ENCODE assay signal across 7 mouse cellular contexts in genomic region chr9:48736361-48737209, GRCm38 (mm10).
DNase-seq lines count a peak whose midpoint lies in the region; ATAC-seq and TF ChIP-seq lines count a peak whose summit lies in the region.

No protein-coding gene starts in this region.

- H3K36me3 ChIP-seq in kidney, adult 2 months (ENCODE audit: control insufficient read depth, insufficient read depth, low read length): no peaks in the 10 kb centered on the region
- no peaks in the 10 kb centered on the region for H3K36me3 ChIP-seq in embryonic facial prominence, embryonic 14.5 days (ENCODE audit: control insufficient read depth, insufficient read depth, low read length)
- no peaks in the 10 kb centered on the region for H3K36me3 ChIP-seq in hindbrain, embryonic 12.5 days
- no peaks in the 10 kb centered on the region for H3K36me3 ChIP-seq in limb, embryonic 15.5 days

- peaks cover 71% of the 10 kb centered on the region for H3K4me1 ChIP-seq in kidney, adult 2 months (ENCODE audit: control insufficient read depth, insufficient read depth, low read length)
- H3K4me1 ChIP-seq in embryonic facial prominence, embryonic 14.5 days (ENCODE audit: control insufficient read depth, insufficient read depth, low read length): peaks cover 68% of the 10 kb centered on the region
- peaks cover 85% of the 10 kb centered on the region for H3K4me1 ChIP-seq in hindbrain, embryonic 12.5 days
- peaks cover 79% of the 10 kb centered on the region for H3K4me1 ChIP-seq in limb, embryonic 15.5 days

- 37% methylated on average over 10 of the region's 10 CpGs for WGBS in kidney, adult 2 months
- 33% methylated on average over 10 of the region's 10 CpGs for WGBS in embryonic facial prominence, embryonic 14.5 days
- 39% methylated on average over 10 of the region's 10 CpGs for WGBS in hindbrain, embryonic 12.5 days
- 27% methylated on average over 10 of the region's 10 CpGs for WGBS in limb, embryonic 15.5 days

- H3K27ac ChIP-seq in kidney, adult 2 months (ENCODE audit: insufficient read depth, low read depth, low read length): peak overlapping the region; percentile 95
- H3K27ac ChIP-seq in embryonic facial prominence, embryonic 14.5 days (replicated peaks; ENCODE audit: low read depth, low read length): peak overlapping the region; percentile 77
- H3K27ac ChIP-seq in hindbrain, embryonic 12.5 days: peak overlapping the region; percentile 68
- H3K27ac ChIP-seq in limb, embryonic 15.5 days: peak overlapping the region; percentile 83

- no peak overlapping the region for H3K4me3 ChIP-seq in kidney, adult 2 months (ENCODE audit: insufficient read depth, low read depth, low read length)
- H3K4me3 ChIP-seq in embryonic facial prominence, embryonic 14.5 days (ENCODE audit: low read depth, low read length): peak overlapping the region; percentile 17
- no peak overlapping the region for H3K4me3 ChIP-seq in hindbrain, embryonic 12.5 days
- H3K4me3 ChIP-seq in limb, embryonic 15.5 days: 0 out of 2 replicates have a peak overlapping the region, but pooled peaks have one; percentile 15

- H3K27me3 ChIP-seq in kidney, adult 2 months (replicated peaks; ENCODE audit: control insufficient read depth, insufficient read depth, low read length): no peaks in the 10 kb centered on the region
- H3K27me3 ChIP-seq in embryonic facial prominence, embryonic 14.5 days (replicated peaks; ENCODE audit: control insufficient read depth, insufficient read depth, low read length): peaks cover 12% of the 10 kb centered on the region; the same call in 1 of the 2 replicates
- H3K27me3 ChIP-seq in hindbrain, embryonic 12.5 days: no peaks in the 10 kb centered on the region
- H3K27me3 ChIP-seq in limb, embryonic 15.5 days: peaks cover 26% of the 10 kb centered on the region

- TF ChIP-seq POLR2A in kidney, adult 2 months (IDR thresholded peaks at IDR 0.05; ENCODE audit: low read depth, low read length): no peak

- TF ChIP-seq CTCF in kidney, adult 2 months (conservative IDR thresholded peaks at IDR 0.05; ENCODE audit: insufficient read depth, insufficient read length, low read depth, low read length): no peak

- no peaks in the 10 kb centered on the region for H3K9me3 ChIP-seq in embryonic facial prominence, embryonic 14.5 days (ENCODE audit: control insufficient read depth, low read length)
- no peaks in the 10 kb centered on the region for H3K9me3 ChIP-seq in hindbrain, embryonic 12.5 days (replicated peaks)
- H3K9me3 ChIP-seq in limb, embryonic 15.5 days: no peaks in the 10 kb centered on the region

- H3K4me2 ChIP-seq in embryonic facial prominence, embryonic 14.5 days (ENCODE audit: low read depth, low read length): peak overlapping the region; percentile 45
- peak overlapping the region; percentile 17; the same call in 1 of the 2 replicates for H3K4me2 ChIP-seq in hindbrain, embryonic 12.5 days (replicated peaks)
- peak overlapping the region; percentile 38 for H3K4me2 ChIP-seq in limb, embryonic 15.5 days

- peak; percentile 52 for DNase-seq in kidney, adult 2 months
- no peak for DNase-seq in kidney, adult 8-10 months
- DNase-seq in embryonic facial prominence, embryonic 14.5 days (ENCODE audit: low spot score): peak; percentile 33
- DNase-seq in telencephalon, adult 2 months (ENCODE audit: low read depth, low spot score): peak; percentile 92
- DNase-seq in thymus, postnatal 4 days: no peak

- ATAC-seq in embryonic facial prominence, embryonic 14.5 days (ENCODE audit: low read depth): no peak
- peak; percentile 18; the same call in 1 of the 2 replicates for ATAC-seq in hindbrain, embryonic 12.5 days (ENCODE audit: low FRiP score)
- no peak for ATAC-seq in limb, embryonic 15.5 days (ENCODE audit: insufficient number of reproducible peaks, low FRiP score, low TSS enrichment, low read depth)

- peak overlapping the region; percentile 34; the same call in 1 of the 2 replicates for H3K9ac ChIP-seq in embryonic facial prominence, embryonic 14.5 days (ENCODE audit: low read depth, low read length)
- H3K9ac ChIP-seq in hindbrain, embryonic 12.5 days: no peak overlapping the region
- H3K9ac ChIP-seq in limb, embryonic 15.5 days: no peak overlapping the region

Comparison
In these comparisons a context has a peak if more than half of its experiments do, and no peak if none do; other contexts are left out.
1. DNase-seq: peak in kidney, adult 2 months (single experiment), embryonic facial prominence, embryonic 14.5 days (single experiment) and telencephalon, adult 2 months (single experiment); none in kidney, adult 8-10 months (0 of 2) and thymus, postnatal 4 days (single experiment).
2. H3K4me3 ChIP-seq: peak in embryonic facial prominence, embryonic 14.5 days (single experiment) and limb, embryonic 15.5 days (single experiment); none in kidney, adult 2 months (single experiment) and hindbrain, embryonic 12.5 days (single experiment).
3. Peak in every context shown above with its lines, with median percentiles within 50 percentile points of each other: H3K27ac ChIP-seq and H3K4me2 ChIP-seq.